Mouse (Mus musculus) cerebellum, adult 8-10 months (tissue): ENCODE data around the gene Tsku.

Experiments used
- DNase-seq: peaks from one replicate; pipeline ENCODE4 v3.0.0; 2022

Gene Tsku

DNA sequence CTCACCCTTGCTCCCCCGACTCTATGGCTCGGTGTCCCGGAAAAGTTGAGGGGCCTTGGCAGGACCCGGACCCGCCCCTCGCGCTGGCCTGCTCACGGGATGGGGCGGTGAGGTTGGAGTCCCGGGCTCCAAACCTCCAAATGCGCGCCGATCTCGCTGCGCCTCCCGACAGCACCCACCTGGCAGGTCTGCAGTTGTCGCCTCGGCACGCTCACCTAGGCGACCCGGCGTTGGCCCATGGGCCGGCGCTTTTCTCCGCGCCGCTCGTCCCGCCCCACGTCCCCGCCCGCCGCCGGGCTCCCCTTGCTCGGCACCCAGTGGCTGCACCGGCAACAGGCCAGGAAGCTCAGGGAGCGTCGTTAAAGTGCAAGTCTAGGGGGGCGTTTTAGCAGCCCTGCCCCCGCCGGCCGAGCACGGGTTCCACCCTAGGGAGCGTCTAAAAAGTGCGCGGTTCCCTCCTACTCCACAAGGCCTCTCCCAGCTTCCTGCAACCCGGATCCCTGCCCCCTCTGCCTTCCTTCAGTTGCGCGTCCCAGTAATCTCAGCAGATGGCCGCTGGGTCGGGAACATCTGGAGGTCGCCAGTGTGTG lies at the start of gene Tsku:
Tsku (minus strand) TSS at position 266 of the 590 bp plus-strand sequence.
- DNase-seq = peak; percentile 44

DNA sequence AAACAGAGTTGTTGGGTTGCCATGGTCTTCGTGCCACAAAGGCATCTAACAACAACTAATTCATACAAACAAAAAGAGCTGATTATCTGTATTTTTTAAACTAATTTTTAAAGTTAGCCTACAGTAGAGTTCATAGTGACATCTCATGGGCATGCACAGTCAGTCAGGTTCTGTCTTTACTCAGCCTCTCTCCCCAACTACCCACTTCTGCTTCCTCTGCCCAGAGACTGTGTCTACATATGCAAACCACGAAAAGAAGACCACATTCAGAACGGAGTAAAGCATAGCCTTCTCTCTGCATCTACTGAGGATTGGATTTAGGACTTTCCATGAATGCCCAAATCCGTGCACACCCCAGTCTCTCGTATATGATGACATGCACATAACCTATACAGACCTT lies 46.5 kb upstream of the Tsku start:
- no peak for DNase-seq

DNA sequence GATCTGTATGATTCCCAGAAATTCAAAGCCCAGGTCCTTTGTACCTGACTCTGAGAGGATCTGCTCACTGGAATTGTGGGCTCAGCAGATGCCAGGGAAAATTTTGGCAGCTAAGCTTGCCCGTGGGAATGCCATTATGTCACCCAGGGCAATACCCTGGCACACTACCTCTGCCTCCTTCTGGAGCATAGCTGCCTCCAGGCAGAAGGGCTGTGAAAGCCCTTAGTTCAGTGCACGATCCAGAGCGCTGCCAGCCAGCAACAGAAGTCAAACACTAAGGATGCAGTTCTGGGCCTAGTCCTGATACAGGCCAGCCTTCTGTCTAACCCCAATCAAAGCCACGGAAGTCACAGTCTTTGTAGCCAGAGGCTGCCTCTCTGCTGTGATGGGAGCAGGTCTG lies 42.9 kb upstream of the Tsku start:
- DNase-seq = peak; percentile 76

DNA sequence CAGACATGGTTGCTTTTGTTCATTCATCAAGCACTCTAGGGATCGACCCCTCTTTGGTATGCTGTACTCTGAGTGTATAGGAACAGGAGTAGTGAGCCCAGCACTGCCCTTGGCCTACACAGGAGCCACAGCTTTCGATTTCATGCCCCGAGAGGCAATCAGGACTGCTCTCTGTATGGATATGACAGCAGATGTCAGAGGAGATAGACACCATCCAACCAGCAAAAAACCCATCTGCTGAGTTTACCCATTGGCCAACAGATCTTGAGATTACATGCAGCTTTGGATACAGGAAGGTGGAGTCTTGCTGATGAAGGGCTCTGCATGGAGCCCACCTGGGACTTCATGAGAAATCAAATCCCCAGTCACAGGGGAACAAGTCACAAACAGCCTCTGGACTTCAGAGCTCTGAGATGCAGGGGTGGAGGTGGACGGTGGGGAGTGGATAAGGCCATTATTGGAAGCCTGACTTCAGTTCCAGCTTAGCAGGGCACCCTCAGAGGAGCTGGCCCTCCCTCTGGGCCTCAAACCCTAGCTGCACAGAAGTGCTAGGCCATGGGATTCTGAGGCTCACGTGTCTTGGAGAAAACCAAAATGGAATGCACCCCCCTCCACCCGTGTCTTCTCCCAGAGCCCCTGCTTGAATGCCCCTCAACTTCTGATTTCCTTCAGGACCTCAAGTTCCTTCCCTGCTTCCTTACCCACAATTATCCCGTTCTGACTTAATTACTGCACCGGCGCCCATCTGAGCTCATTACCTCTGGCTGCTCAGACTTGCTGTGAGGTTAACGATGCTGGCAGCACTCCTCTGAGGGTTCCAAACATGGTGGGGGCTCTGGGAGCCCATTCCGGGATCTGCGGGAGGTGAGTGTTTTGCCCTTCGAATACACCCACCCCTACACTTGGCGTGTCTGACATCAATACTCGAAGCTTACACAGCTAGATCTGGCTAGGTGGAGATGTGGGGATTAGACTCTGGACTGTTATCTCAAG lies 41.8 kb upstream of the Tsku start:
- DNase-seq = peak; percentile 57

DNA sequence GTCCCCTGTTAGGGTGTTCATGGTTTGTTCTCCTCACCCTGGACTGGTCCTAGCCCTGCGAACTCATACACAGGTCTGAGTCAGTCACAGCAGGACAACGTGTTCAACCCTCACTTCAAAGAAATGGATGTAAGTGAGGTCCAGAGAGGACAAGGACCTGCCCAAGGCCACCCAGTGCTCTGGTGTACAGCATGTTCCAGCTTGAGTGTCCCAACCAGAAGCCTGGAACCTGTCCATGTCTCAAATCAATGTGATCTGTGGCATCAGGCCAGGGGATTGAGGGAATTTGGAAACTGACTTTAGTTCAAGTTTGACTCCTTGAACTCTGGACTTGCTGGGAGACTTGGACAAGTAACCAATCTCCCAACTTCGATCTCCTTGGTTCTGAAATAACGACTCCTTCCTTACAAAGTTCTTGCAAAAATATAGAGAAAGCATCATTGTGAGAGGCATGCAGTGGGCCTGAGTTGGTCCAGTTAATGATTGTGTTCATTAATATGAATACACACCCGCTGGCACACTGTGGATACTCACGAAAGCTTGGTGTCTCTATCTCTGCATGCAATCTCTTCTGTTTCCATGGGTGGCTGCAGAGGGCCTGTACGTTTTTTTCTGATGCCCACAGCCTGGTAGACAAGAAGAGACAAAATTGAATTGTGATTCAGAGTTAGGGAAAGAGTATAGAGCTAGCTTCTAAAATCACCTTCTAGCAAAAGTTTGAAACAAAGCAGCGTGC lies 31.5 kb upstream of the Tsku start:
- DNase-seq = no peak

DNA sequence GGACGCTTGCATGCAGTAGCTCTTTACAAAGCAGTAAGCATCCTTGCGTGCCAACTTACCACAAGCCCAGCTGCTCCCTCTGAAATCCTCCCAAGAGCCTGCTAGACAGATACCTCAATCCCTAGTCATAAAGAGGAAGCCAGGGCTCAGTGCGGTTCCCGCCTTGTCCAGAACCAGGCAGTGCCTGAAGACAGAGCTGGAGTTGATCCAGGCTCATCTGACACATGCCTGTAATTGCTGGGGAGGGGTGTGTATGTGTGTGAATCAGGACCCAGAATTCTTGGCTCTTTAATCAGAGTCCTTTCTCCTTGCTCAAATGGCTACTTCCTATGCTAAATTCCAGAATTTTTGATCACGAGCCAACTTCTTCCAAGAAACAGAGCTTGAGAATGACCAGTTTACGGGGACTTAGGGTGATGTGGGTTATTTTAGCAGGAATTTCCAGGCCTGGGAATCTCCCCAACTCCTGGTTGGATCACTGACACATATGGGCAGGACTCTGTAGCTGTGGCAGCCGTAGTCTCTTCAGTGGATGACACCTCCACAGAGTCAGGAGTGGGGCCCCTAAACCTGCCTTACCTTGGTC lies 30.3 kb upstream of the Tsku start:
- DNase-seq = no peak

DNA sequence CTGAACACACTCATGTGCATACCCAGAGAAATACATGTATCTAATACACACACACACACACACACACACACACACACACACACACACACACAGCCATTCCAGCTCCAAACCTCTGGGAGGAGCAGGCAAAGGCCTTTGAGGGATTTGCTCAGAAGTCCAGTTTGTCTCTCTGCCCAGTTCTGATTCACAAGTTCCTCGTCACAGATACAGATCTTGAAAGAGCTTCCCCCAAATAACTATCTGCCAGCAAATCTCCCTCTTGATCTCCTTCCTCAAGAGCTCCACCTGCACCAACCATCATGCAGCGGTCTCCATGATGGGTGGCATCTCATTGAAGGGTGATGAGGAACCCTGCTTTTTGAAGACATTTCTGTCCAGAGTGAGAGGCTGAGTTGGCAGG lies 29.4 kb upstream of the Tsku start:
- DNase-seq = no peak

DNA sequence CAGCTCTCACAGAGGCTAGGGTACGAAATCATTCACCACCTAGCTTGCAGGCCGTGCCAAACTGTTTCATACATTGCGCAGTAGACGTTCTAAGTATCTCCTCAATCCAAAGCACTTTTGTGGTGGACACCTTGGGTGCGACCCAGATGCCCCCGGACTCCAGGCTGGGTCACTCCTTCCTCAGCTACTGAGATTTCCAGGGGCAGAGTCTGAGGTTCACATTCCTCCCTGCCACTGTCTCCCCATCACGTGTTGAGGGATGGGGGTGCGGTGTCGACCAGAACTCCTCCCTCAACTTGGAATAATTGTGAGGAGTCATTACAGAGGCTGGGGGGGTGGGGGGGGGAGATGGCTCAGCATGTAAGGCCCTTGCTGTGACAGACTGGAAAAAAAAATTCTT lies 28.5 kb upstream of the Tsku start:
- no peak for DNase-seq

DNA sequence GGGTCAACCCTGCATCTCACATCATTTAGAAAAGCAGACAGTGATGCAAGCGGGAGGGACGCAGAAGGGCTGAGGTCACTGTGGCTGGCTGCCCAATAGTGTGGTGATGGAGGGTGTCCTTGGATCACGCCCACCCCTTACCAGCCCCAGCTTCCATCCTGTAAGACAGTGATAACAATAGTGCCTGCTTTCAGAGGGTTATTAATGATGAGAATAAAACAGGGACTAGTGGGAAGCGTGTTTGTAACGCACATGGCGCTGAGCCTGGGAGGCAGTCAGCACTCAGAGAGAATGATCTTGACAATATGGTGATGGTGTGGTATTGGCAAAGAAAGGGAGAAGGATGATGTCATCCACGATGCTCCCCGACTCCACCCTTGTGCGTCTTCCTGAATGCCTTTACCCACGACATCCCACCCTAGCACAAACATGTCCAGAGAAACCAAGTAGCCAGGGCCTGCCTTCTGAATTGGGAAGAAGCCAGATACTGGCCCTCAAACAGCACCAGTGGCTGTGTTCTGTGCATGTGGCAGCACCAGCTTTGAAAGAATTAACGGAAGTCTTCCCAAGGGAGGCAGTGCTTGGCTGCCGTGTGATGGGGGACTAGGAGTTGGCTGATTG lies 27.9 kb upstream of the Tsku start:
- DNase-seq = no peak

DNA sequence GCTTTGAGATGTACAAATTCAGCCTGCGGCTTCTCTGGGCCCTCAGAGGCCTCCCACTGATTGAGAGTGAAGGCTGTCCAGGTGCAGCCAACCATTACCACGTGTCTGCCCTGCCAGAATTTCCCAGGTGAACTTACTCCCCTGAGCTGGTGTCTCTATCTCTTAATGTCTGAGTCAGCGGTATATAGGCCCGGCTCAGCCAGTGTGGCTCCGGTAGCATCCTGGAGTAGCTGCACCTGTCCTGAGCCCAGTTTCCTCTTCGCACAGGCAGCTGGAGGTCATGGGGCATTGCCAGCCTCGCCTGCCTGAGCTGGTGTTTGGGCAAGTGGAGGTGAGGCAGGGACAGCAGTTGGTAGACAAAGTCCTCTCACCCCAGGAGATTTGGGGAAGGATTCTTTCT lies 26.1 kb upstream of the Tsku start:
- no peak for DNase-seq

DNA sequence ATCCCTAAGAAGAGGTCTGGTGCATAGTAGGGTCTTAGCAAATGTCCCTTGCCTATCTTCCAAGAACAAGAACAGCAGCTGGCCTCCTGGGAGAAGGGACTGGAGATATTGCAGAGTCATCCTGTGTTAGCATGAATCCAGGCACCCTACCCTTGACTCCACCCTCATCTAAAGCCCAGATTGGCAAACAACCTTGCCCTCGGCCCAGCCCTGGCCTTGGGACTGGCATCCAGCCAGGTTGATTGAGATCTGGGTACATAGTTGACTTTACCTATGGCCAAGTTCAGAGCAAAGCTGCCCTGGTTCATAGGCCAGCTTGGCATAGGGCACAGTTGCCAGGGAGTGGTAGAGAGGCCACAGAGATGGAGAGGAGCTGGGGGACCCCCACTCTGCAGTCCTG lies 24.0 kb upstream of the Tsku start:
- no peak for DNase-seq

DNA sequence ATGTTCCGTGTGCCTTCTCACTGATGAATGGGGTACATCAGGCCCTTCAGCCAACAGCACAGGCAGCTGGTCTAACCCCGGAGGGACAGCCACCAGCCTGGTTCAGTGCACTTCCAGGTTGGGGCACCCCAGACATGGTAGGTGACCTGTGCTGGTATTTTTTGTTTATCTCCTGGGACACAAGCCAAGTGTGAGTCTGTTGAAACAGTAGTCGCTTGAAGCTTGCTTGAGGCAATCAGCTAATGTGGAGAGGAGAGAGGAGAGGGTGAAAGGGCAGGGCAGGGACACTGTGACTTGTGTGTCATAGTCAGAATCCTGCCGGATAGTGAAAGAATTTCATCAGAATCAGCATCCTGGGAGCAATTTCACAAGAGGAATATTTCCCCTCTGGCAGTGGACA lies 22.2 kb upstream of the Tsku start:
- DNase-seq = no peak

DNA sequence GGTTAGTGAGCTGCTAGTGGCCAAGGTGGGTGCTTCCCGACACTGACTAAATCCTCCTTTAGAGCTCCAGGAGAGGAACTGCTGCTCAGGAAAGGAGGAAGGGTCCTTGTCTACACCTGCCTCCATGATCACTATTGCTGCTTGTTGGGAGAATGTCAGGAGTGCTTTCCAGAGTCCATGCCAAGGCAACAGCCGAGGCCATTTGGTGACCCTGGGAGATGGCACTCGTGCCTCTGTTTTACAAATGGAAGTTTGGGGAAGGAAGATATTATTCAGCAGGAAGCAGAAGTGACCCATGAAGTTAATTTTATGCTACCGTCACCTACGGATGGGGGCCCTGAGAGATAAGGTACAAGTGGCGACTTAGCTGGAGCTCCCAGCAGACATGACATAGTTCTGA lies 21.7 kb upstream of the Tsku start:
- DNase-seq = no peak

DNA sequence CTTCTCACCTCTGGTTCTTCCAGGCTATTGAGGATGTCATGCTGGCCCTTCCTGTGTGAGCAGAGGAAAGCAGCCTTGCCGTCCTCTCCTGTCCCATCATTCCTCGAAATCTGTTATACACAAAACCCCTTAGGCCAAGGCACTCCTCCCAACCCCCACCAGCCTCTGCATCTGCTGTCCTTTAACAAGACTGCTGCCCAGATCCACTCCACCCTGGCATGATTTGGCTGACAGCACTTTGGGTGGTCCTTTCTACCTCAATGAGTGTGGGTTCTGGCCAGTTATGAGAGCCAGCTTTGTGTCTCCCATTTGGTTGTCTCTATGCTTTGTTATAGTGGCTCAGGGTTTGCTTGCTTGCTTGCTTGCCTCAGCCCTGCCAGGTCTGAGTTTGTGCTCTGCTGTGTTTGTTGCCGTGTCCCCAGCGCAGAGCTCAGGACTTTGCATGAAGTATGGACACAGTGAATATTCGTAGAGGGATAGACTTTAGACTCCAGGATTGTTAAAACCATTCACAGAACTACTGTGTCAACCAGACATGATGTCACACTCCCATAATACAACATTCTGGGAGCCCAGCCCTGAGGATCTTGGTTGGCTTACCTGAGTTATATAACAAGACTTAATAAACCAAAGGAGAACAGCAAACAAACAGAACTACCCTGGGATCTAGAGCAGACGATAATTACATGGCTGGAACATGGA lies 19.2 kb upstream of the Tsku start:
- no peak for DNase-seq

DNA sequence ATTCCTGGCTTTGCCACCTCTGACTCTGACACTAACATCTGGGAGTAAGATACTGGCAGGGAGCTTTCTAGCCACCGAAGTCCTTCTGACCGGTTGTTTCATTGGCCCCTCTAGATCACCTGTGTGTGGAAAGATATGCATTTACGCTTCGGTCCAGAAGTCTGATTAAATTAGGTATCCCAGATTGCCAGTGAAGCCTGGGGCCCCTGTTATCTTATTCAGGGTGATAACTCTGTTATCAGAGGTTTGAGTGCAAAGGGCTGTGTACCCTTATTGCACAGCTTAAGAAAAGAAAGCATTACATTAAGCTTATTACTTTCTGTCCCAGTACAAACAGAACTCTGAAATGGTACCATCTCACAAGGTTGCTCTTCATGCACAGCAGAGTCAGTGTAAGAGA lies 18.1 kb upstream of the Tsku start:
- no peak for DNase-seq

DNA sequence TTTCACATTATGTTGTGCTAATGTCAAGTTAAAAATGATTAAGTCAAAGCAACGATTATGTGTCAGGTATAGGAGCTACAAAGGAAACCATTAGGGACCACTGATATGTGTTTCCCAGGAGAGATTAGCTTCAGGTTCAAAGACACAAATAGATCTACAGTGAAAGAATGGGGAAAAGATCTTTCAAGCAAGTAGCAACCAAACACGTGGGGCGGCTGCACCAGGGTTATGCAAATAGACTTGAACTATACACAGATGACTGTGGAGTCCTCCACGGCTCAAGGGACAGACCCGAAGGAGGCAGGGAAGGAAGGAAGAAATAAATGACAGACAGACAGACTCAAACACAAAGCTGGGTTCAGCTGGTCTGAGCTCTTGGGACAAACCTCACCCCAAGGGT lies 16.1 kb upstream of the Tsku start:
- no peak for DNase-seq

DNA sequence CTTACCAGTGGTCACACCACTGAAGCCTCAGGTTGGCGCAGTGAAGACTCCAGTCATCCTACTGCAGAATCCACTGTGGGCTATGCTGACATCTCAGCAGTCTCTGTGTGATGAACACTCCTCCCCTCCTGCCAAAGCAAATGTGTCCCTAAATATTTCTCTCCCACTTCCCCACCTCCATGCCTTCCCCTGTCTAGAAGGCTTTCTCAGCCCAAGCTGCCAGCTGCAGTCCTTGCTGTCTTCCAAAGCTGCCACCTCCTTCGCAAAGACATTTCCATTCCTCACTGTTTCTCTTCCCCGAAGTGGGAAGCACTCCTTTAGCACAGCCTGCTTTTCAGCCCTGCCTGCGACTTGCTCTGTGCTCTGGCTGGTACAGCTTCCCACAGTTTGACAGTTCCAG lies 10.0 kb upstream of the Tsku start:
- no peak for DNase-seq

DNA sequence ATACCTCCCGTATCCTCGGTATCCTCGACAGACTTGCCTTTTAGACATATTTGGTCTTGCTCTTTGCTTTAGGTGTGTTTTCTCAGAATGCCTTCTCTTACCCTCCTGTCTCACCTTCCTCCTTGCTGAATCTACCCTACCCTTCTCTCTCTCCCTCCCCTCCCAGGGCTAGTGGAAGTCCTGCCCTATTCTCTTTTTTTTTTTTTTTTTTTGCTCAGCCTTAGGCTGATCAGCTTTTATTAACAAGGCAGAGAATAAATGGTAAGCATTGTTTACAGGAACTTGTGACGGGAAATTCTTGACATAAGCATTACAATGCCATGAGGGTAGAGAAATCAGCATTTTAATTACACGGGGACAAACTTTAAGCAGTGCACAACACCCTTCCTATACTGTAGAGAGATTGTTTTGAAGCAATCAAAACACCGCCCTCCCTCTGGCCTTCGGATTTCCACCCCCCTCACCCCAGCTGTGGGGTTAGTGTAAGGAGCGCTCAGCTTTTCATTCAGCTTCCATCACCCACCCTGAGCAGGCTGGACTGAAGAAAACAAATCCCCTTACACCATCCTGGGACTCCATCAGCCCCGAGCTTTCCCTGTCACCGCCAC lies 8.7 kb upstream of the Tsku start:
- DNase-seq = no peak

DNA sequence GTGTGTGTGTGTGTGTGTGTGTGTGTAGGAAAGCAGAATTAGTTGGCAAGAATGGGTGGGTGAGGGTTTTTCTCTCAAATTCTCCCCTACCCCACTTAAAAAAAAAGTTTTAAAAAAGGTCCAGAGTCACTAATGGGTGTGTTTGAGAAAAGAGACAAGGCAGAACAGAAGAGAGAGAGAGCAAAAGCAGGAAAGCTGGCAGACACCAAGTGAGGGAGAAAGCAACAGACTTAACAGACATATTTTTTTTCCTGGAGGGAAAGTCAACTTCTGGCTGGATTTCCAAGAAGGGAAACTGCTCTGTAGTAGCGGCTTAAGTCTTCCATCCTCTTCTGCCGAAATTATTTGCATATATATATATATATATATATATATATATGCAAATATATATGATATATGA lies 534 bp upstream of the Tsku start:
- DNase-seq = no peak

DNA sequence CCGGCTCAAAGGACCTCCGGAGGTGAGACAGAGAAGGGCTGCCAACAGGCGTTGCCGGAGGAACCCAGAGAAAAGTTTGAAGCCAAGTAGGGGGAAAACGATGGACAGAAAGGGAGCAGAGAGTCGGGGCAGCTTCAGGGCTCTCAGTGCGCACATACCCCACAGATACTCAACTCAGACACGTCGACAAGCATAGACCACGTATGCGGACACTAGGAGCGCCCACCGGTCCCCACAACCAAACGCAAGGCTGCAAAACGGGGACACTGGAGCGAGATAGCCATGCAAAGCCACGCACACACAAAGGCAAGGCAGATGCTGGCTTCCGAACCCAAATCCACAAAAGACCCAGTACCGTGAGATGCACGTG lies 522 bp downstream of the Tsku start:
- no peak for DNase-seq

DNA sequence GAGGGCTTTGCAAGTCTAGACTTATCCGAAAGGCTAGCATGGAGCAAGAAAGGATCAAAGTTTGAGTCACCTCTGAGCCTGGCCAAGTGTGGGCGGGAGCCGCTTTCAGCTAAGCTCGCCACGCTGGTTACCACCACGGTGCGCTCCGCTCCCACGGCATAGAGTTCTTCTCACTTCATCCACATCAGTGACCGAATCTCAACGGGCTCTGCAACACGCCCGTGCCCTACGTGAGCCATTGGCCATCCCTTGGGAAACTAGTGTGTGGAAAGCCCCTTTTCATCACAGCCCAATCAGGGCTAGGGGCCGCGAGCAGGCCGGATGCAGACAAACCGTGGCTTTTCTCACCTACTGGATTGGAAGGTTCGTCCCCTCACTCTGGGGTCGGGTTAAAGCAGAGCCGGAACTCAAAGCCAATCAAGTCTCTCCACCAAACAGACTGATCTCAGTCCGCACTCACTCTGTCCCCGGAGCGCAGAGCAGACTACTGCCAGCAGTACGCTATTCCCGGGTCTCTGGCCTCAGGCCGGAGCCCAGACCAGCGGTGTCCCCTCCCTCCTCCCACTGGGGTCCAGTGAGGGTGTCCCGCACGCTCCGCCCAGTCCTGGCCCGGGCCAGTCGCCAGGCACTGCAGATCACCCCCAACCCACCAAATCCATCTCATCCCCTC lies 1.0 kb downstream of the Tsku start:
- peak; percentile 13 for DNase-seq
